Mouse (Mus musculus) granulocyte monocyte progenitor cell, adult 5-6 weeks (primary cell): ENCODE measurements around the gene Tead1. TPM values are rescaled to one million over a fixed set of nuclear protein-coding genes. Genes with fewer than 3 reads are reported as not detected.

ENCODE experiments used
- ATAC-seq: replicated peaks from 2 replicates; pipeline ENCODE4 v1.8.0; 2016; ENCODE audit warnings: mild to moderate bottlenecking, moderate TSS enrichment, inconsistent platforms; ENCODE audit not compliant: poor library complexity, severe bottlenecking
- total RNA-seq, 2 experiments: library from RNA; stranded (forward) in 1 of 2; stranded (reverse) in 1 of 2; fragments of 200-712, 200-1000 nt in 1 of 2; fragments of >200 nt in 1 of 2; fragmentation: Nextera tagmentation in 1 of 2; gene quantifications; 2 replicates each; pipeline ENCODE4 v1.2.3; 2014 to 2017

Tead1 gene
- total RNA-seq, 2 experiments from 2014 or later: not detected

- no peak for ATAC-seq
Observed at GRCm38 (mm10) chr7:112720143-112720988, 41.2 kb downstream of the Tead1 start.

- no peak for ATAC-seq
Observed at GRCm38 (mm10) chr7:112720989-112721337, 41.8 kb downstream of the Tead1 start.

- no peak for ATAC-seq
Observed at GRCm38 (mm10) chr7:112721859-112722258, 42.7 kb downstream of the Tead1 start.

- ATAC-seq: no peak
Observed at GRCm38 (mm10) chr7:112728399-112728798, 49.3 kb downstream of the Tead1 start.

- no peak for ATAC-seq
Observed at GRCm38 (mm10) chr7:112730209-112730608, 51.1 kb downstream of the Tead1 start.

- no peak for ATAC-seq
Observed at GRCm38 (mm10) chr7:112731584-112731983, 52.5 kb downstream of the Tead1 start.

GRCm38 (mm10) chr7:112739174-112739573, 60.1 kb downstream of the Tead1 start:
- no peak for ATAC-seq

GRCm38 (mm10) chr7:112741790-112742189, 62.7 kb downstream of the Tead1 start:
- no peak for ATAC-seq

GRCm38 (mm10) chr7:112743063-112743462, 63.9 kb downstream of the Tead1 start:
- ATAC-seq: no peak

GRCm38 (mm10) chr7:112743621-112744395, 64.7 kb downstream of the Tead1 start:
- no peak for ATAC-seq

- no peak for ATAC-seq
Observed at GRCm38 (mm10) chr7:112747187-112747586, 68.1 kb downstream of the Tead1 start.

GRCm38 (mm10) chr7:112747836-112748235, 68.7 kb downstream of the Tead1 start:
- no peak for ATAC-seq

- ATAC-seq: no peak
Observed at GRCm38 (mm10) chr7:112748327-112748726, 69.2 kb downstream of the Tead1 start.

GRCm38 (mm10) chr7:112750101-112750500, 71.0 kb downstream of the Tead1 start:
- ATAC-seq: no peak

- ATAC-seq: no peak
Observed at GRCm38 (mm10) chr7:112752311-112752710, 73.2 kb downstream of the Tead1 start.

GRCm38 (mm10) chr7:112753314-112753713, 74.2 kb downstream of the Tead1 start:
- ATAC-seq: no peak

GRCm38 (mm10) chr7:112759359-112759975, 80.3 kb downstream of the Tead1 start:
- ATAC-seq: no peak

GRCm38 (mm10) chr7:112760293-112760692, 81.2 kb downstream of the Tead1 start:
- no peak for ATAC-seq

GRCm38 (mm10) chr7:112760782-112761181, 81.7 kb downstream of the Tead1 start:
- no peak for ATAC-seq

GRCm38 (mm10) chr7:112762870-112763269, 83.8 kb downstream of the Tead1 start:
- ATAC-seq: no peak

GRCm38 (mm10) chr7:112763513-112763912, 84.4 kb downstream of the Tead1 start:
- ATAC-seq: no peak
